Mouse (Mus musculus): Measurements from ENCODE around the gene Hhipl1.

Gene Hhipl1

DNA sequence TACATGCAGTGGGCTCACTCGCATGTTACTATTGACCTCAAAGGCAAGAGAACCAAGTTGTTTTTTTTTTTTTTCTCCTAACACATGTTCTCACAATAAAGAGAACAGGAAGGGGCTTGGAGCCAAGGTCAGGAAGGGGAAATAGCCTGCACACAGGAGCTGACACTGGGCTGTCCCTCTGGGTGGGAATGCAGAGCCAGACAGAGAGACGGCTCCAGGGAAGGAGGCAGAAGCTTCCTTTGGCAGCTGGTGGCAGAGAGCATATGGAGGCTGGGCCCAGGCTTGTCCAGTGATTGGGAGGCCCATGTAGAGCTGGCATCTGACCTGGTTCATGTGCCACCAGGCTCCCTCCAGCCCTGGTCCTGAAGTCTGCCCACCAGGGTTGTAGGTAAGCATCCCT is 61.8 kb downstream of the Hhipl1 start:
- peak; percentile 26 to 44 for DNase-seq

DNA sequence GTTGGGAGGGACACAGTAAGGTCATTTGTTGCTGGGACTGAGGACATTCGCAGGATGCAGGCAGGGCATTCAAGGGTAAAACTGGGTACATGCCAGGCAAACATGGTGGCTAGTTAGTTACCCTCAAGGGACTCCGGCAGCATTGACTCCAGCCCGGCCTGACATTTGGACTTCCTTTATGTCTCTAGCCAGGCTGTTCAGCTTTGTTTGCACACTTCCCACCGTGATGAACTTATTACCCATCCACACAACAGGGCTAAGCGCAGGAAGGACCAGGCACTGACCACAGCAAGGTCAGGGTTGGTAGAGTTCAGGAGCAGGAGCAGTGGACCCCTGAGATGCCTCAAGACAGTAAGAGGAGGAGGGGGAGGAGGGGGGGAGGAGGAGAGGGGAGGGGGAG is 62.9 kb downstream of the Hhipl1 start:
- no peak for DNase-seq

DNA sequence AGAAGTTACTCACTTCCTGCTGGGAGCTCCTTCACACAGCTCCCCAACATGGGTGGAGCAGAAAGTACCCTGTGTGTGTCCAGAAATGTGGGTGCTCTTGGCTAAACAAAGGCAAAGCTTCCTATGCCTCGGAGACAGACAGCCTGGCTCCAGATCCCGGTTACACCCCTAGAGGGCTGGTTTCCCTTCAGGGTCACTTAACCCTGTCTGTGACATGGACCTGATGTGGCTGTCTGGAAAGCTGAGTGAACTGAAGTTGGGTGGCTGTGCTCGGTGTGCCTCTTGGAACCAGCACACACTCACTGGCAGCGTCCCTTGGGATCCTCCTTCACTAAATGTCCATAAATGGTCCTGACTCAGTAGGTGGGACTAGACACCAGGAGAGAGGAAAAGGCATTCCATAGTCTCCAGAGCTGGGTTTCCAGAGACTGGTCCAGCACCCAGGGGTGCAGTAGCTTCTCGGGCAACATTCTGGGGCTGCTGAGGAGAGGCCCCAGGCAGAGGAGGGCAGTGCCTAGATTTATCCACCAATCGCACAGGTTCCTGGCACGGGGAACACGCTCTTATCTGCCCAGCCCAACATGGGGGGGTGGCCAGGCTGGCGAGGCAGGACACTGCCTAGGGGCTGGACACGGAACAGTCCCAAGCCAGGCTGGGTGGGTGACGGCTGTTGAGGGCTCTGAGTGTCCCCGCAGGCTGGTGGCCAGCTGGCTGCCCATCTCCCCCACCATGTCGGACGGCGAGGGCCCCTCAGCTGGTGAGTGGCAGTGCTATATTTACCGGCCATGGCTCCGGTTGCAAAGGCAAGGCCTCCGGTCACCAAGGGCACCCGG is 64.7 kb downstream of the Hhipl1 start, which contains the start of gene Eml1:
TSS of gene Eml1 (plus strand) at position 362 of the 833 bp plus-strand sequence.
- peak in 1 of 2 experiments; percentile 42 for DNase-seq

DNA sequence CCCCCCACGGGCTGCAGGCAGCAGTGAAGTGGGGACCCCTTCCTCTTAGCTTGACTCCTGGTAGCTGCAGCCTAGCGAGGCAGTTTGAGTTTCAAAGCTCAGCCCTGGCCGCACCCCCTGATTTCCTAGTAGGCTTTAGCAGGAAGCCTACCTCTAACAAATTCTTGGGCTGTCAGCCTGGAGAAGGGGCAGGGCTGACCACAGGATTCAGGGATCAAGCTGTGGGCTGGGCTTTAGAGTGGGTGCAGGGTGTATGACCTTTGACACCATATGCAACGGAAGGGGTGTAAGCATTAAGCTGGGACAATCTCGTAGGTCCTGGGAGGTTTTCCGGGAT is 65.3 kb downstream of the Hhipl1 start:
- DNase-seq: peak in 1 of 2 experiments; percentile 26

DNA sequence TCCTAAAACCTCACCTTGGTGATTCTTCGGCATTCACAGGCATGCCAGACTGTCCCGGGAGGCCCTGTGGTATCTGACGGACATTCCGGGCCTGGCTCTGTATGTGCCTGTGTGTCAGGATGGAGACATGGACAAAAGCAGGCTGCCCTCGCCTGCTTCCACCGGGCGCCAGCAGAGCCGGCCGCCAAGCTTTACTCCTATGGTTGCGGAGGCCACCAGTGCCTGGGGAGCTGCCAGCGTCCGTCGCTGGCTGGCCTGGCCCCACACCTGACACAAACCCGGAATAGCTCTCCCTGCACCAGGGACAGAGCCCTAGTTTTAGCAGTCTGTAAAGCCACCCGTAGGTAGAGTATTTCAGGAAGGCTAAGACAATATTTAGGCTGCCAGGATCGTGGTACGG is 66.2 kb downstream of the Hhipl1 start:
- DNase-seq: no peak

DNA sequence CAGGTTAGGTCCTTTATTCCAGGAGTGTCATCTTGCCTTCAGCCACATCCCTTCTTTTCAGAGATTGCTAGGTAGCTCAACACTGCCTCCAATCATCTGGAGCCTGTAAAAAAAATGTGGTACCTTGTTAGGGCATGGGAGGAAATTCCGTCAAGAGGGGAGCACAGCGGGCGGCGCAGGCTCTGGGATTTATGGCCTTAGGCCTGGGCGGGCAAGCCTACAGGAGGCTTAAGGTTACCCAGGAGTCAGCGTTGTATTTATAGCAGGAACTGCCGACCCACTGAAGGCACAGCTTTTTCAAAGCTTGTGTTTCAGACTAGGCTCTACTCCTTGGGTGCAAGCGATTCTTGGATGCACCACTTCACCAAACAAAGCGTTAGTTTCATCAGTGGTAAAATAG is 67.5 kb downstream of the Hhipl1 start:
- no peak for DNase-seq

DNA sequence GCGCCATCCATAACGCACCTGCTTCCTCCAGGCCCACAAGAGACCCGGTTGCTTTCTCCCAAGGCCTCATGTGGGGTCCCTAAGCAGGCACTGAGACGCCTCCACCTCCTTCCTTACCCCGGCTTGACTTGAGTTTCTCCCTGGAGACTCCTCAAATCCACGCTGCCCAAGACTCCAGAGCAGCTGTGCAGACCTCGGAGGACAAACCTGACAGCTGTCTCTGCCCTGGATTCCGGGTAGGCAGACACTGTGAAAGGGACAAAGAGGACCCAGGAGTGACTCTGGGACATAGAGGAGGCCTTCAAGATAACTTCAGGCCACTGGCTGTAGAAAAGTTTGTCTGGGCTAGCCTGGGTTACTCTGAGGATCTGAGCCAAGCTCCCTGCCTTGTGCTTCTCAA is 68.6 kb downstream of the Hhipl1 start:
- no peak for DNase-seq

DNA sequence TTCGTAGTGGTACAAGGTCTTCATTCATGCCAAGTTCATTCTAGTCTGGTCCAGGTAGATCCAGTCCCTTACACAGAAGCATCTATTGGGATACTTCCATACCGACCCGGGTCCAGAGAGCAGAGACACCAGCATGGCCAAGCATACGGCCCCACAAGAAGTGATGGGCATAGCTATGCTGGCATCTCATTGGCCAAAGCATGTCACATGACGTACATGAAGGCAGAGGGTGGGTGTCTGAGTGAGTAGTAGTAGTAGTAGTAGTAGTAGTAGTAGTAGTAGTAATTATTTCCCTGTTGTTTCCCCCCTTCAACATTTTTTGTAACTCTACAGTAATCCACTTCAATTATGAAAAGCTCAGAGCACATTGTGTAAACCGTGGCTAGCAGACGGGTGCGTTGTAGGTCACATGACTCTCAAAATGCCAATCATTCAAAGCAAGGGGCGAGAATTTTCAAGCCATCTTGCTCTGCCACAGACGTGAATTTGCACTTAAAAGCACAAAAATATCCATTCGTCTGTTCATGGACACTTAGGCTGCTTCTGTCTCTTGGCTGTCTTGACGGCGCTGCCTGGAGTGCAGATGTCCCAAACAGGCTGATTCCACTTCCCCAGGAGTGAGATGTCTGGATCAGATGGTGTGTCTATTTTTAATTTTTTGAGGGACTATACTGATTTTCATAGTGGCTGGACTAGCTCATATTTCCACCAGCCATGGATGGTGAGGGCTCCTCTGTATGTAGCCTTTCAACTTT is 72.5 kb downstream of the Hhipl1 start:
- no peak for DNase-seq

All from kidney, adult 8-10 months (tissue).